Mouse (Mus musculus) intestine, embryonic 16.5 days (tissue): ENCODE data around the gene Myb. TPM values are rescaled to one million over a fixed set of nuclear protein-coding genes. Genes with fewer than 3 reads are reported as not detected.

Source experiments
- ATAC-seq: fragments of 200-750 bp; cut with Nextera tagmentation; 2 replicates; pipeline ENCODE4 v1.8.0; 2017; ENCODE audit warnings: moderate TSS enrichment, moderate library complexity
- H3K27ac ChIP-seq: fragments of 300-500 bp; sonication (generic); 2 replicates; pipeline ENCODE4 v1.5.1; 2014; ENCODE audit warnings: mild to moderate bottlenecking, low read length
- H3K27me3 ChIP-seq: fragments of 300-500 bp; sonication (generic); replicated peaks from 2 replicates; pipeline ENCODE4 v1.6.1; 2014; ENCODE audit warnings: low read length, control low read depth, mixed read lengths; ENCODE audit not compliant: control insufficient read depth, insufficient read depth
- H3K36me3 ChIP-seq: fragments of 300-500 bp; sonication (generic); 2 replicates; pipeline ENCODE4 v1.6.1; 2014; ENCODE audit warnings: low read length, control low read depth; ENCODE audit not compliant: control insufficient read depth, insufficient read depth
- H3K4me1 ChIP-seq: fragments of 300-500 bp; sonication (generic); 2 replicates; pipeline ENCODE4 v1.6.1; 2014; ENCODE audit warnings: low read length, control low read depth, mixed read lengths; ENCODE audit not compliant: control insufficient read depth, insufficient read depth
- H3K4me2 ChIP-seq: fragments of 300-500 bp; sonication (generic); 2 replicates; pipeline ENCODE4 v1.6.1; 2014; ENCODE audit warnings: low read depth, low read length, control low read depth
- H3K4me3 ChIP-seq: fragments of 300-500 bp; sonication (generic); 2 replicates; pipeline ENCODE4 v1.5.1; 2014; ENCODE audit warnings: mild to moderate bottlenecking, low read length
- H3K9ac ChIP-seq: fragments of 300-500 bp; sonication (generic); 2 replicates; pipeline ENCODE4 v1.6.1; 2014; ENCODE audit warnings: low read depth, low read length
- H3K9me3 ChIP-seq: fragments of 300-500 bp; sonication (generic); 2 replicates; pipeline ENCODE4 v1.6.1; 2016; ENCODE audit warnings: low read length, control low read depth; ENCODE audit not compliant: control insufficient read depth
- WGBS: fragments of 180-500 bp; shearing (Covaris S2); extraction: QIAGEN DNeasy Blood & Tissue Kit; methylation state at CpG from one replicate; pipeline ENCODE4 v1.1.7; 2014; 5-methylcytosine and 5-hydroxymethylcytosine counted together
- polyA plus RNA-seq: library from polyadenylated mRNA; unstranded; fragments of >200 nt; fragmentation: Nextera tagmentation; extraction: Ambion mirVana; gene quantifications from 2 replicates; pipeline ENCODE4 v1.2.1, GENCODE M21; 2015

Gene Myb
- polyA plus RNA-seq, 1 experiment from 2014 or later, result 5.2 TPM

- ATAC-seq, result no peak
- H3K9ac ChIP-seq, result no peak overlapping the region
- no peaks in the 10 kb centered on the region for H3K27me3 ChIP-seq
- no peaks in the 10 kb centered on the region for H3K4me1 ChIP-seq
- H3K9me3 ChIP-seq, result no peaks in the 10 kb centered on the region
- H3K27ac ChIP-seq, result no peak overlapping the region
- 85% methylated on average over 2 of the region's 2 CpGs for WGBS
- H3K4me2 ChIP-seq, result no peak overlapping the region
- no peak overlapping the region for H3K4me3 ChIP-seq
- H3K36me3 ChIP-seq, result no peaks in the 10 kb centered on the region
These were observed 48.1 kb downstream of the Myb start for GRCm38 (mm10) chr10:21112689-21113088.

DNA sequence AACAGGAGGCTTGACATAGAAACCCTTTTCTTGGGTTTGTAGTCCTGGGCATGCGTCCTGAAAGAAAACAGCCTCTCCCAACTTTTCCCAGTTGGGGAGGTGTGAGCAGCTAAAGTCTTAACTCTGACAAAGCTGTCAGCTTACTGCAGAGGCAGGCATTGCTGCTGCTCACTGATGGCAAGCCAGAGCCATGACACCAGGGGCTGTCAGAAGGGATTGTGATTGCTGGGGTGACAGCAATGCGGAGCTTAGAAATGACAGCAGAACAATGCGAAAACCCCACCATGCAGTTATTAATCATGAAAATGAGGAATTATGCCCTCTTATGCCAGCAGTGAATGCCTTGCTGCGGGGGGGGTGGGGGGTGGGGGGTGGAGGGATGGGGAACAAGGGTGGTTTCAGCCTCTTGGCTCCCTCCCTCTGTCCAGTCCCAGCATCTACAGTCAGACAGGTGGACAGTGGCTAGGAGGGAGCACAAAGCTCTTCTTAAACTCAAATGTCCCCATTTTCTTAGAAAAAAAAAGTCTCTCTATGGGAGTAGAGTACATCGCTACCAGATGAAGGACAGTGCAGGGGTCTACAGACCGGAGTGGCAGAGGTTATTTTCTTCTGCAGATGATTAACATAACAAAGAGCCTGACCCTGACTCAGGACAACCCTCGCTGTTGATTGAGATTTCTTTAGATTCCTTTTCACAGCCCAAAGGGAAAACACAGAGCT, 51.3 kb downstream of the Myb start:
- H3K9ac ChIP-seq, result no peak overlapping the region
- H3K4me3 ChIP-seq, result no peak overlapping the region
- H3K36me3 ChIP-seq, result no peaks in the 10 kb centered on the region
- no peak overlapping the region for H3K27ac ChIP-seq
- WGBS, result 53% methylated on average over 7 of the region's 7 CpGs
- peaks cover 3% of the 10 kb centered on the region; the same call in 1 of the 2 replicates for H3K9me3 ChIP-seq
- no peak overlapping the region for H3K4me2 ChIP-seq
- ATAC-seq, result no peak
- no peaks in the 10 kb centered on the region for H3K27me3 ChIP-seq
- H3K4me1 ChIP-seq, result no peaks in the 10 kb centered on the region

GRCm38 (mm10) chr10:21108796-21109195, 52.0 kb downstream of the Myb start:
- Histone ChIP-seq H3K27ac (no peak overlapping the region), H3K9me3 (peaks cover 3% of the 10 kb centered on the region; the same call in 1 of the 2 replicates), H3K27me3 (no peaks in the 10 kb centered on the region), H3K4me1 (no peaks in the 10 kb centered on the region), H3K4me2 (no peak overlapping the region), H3K9ac (no peak overlapping the region), H3K4me3 (no peak overlapping the region), H3K36me3 (no peaks in the 10 kb centered on the region)
- ATAC-seq, result no peak
- 82% methylated on average over 2 of the region's 2 CpGs for WGBS

DNA sequence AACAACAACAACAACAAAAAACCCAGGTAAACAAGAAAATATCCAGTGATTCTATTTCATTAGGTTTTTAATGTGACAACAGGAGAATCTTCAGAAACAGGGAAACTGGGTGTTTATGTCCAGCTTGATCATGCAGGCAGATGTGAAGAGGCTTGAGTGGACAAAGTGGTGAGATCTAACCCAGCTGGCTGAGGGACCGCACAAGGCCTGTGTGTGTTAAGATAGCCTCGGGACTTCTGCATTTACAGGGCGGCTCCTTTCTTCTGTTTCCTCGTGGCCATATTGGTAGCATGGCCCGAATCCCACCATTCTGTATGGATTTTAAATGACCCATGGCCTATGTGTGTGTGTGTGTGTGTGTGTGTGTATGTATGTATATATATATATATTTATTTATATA, 52.6 kb downstream of the Myb start:
- Histone ChIP-seq H3K9ac (no peak overlapping the region), H3K36me3 (no peaks in the 10 kb centered on the region), H3K4me2 (no peak overlapping the region), H3K27ac (no peak overlapping the region), H3K9me3 (peaks cover 3% of the 10 kb centered on the region; the same call in 1 of the 2 replicates), H3K4me3 (no peak overlapping the region), H3K4me1 (no peaks in the 10 kb centered on the region), H3K27me3 (no peaks in the 10 kb centered on the region)
- 81% methylated on average over 5 of the region's 5 CpGs for WGBS
- ATAC-seq, result no peak

DNA sequence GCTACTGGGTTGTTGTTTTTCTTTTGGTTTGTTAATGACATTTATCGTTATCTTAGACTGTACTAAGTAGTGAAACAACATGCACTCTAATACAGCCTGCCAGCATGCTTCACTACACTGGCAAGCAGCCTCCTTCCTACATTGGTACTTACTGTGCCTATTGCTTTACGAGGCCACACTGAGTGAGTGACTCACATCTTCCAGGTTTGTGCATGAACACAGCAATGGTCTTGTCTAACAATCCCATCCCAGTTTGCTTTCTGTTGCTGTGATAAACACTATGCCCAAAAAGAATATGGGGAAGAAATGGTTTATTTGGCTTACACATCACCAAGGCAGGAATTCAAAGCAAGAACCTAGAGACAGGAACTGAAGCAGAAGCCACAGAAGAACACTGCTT, 55.6 kb downstream of the Myb start:
- no peak overlapping the region for H3K4me2 ChIP-seq
- 89% methylated on average over 2 of the region's 2 CpGs for WGBS
- H3K4me1 ChIP-seq, result 0 out of 2 replicates have a peak, but pooled peaks cover 10% of the 10 kb centered on the region
- no peaks in the 10 kb centered on the region for H3K27me3 ChIP-seq
- H3K4me3 ChIP-seq, result no peak overlapping the region
- H3K9ac ChIP-seq, result no peak overlapping the region
- no peak overlapping the region for H3K27ac ChIP-seq
- peaks cover 3% of the 10 kb centered on the region; the same call in 1 of the 2 replicates for H3K9me3 ChIP-seq
- no peak for ATAC-seq
- no peaks in the 10 kb centered on the region for H3K36me3 ChIP-seq

DNA sequence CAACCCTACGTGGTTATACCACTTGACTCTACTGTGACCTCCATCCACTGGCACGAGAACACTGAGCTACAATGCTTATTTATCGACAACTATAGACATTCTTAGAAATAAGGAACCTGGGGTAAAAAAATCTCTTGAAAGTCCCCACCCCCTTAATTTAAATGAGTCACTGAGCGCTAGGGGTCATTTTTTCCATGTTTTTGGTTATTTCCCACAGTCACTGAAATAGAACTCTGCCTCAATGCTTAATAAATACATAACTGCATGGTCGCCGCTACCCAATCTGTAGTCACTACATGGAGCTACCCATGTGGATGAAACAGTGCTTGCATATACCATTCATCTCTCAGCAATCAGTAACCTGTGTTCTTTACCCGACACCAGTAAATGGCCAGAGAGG, 58.1 kb downstream of the Myb start:
- H3K4me2 ChIP-seq, result no peak overlapping the region
- ATAC-seq, result no peak
- WGBS, result 79% methylated on average over 7 of the region's 7 CpGs
- H3K4me3 ChIP-seq, result no peak overlapping the region
- no peak overlapping the region for H3K27ac ChIP-seq
- peaks cover 15% of the 10 kb centered on the region; the same call in 1 of the 2 replicates for H3K4me1 ChIP-seq
- no peak overlapping the region for H3K9ac ChIP-seq
- H3K27me3 ChIP-seq, result no peaks in the 10 kb centered on the region
- H3K9me3 ChIP-seq, result peaks cover 3% of the 10 kb centered on the region; the same call in 1 of the 2 replicates
- H3K36me3 ChIP-seq, result no peaks in the 10 kb centered on the region

DNA sequence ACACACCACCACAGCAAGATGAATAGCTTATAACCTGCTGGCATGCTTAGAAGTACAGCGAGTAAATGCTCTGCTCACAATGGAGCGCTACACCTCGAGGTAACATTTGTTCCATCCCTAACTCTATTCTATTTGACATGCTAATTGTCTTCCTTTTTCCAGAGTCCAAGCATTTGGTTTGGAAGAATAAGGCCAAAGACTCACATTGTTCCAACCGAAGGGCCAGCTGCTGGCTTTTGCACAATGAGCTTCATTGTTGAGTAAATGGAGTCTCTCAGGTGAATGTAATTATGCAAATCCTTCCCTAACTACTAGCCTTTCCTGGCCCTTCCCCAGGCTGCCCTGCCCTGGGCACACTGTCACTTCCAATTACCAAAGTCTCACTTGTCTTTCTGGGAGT, 58.8 kb downstream of the Myb start:
- Histone ChIP-seq H3K9me3 (peaks cover 1% of the 10 kb centered on the region; the same call in 1 of the 2 replicates), H3K36me3 (no peaks in the 10 kb centered on the region), H3K27ac (peak overlapping the region; percentile 18; the same call in 1 of the 2 replicates), H3K4me3 (no peak overlapping the region), H3K4me1 (peaks cover 15% of the 10 kb centered on the region; the same call in 1 of the 2 replicates), H3K9ac (no peak overlapping the region), H3K4me2 (no peak overlapping the region), H3K27me3 (no peaks in the 10 kb centered on the region)
- peak; percentile 54 for ATAC-seq
- WGBS, result 40% methylated on average over 4 of the region's 4 CpGs

DNA sequence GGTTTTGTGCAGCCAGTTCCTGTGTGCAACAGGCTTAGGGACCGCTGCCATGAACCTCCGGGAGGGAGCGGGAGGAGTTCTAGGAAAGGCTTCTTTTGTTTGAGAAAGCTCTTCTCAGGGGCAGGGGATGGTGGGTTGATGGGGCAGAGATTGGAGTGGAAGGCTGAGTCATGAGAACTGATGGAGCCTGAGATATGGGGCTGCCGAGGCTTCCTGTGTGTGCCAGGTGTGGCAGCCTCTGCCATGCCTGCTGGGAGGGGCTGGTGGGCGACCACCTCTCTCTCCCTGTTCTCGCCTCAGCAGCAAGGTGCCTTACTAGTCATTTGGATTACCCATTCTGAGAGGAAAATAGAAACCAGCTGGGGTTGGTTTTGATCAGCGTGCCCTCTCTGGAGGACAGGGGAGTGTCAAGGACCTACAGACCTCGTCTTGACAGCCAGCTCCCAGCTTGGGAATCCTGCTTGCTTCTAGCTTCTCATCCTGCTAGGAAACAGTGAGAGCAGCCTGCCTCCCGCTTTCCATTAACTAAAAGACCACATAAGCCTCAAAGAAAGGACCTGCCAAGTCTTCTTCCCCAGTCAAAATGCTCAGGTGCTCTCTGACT, 60.0 kb downstream of the Myb start:
- Histone ChIP-seq H3K4me2 (no peak overlapping the region), H3K4me3 (no peak overlapping the region), H3K9me3 (no peaks in the 10 kb centered on the region), H3K27me3 (no peaks in the 10 kb centered on the region), H3K36me3 (no peaks in the 10 kb centered on the region), H3K27ac (no peak overlapping the region), H3K9ac (no peak overlapping the region), H3K4me1 (peaks cover 15% of the 10 kb centered on the region; the same call in 1 of the 2 replicates)
- ATAC-seq, result no peak
- WGBS, result 44% methylated on average over 9 of the region's 9 CpGs

DNA sequence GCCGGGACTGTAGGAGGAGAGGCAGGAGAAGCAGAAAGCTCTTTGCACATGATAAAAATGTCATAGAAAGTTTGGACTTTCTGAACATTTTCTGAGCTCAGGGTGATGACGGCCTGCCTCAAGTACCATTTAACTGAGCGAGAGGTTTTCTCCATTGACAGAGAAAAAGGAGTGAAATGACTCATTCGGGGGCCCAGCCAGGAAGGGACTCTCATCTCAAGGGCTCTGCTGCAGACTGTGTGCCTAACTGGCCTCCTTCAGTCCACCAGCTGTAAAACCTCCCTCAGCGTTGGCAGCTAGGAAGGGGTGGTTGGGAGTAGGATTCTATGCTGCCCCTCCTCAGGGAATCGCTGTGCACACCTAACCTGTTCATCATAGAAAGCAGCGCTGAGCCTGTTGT, 61.3 kb downstream of the Myb start:
- H3K4me1 ChIP-seq, result peaks cover 15% of the 10 kb centered on the region; the same call in 1 of the 2 replicates
- H3K27ac ChIP-seq, result no peak overlapping the region
- ATAC-seq, result peak; percentile 36
- H3K4me2 ChIP-seq, result no peak overlapping the region
- no peaks in the 10 kb centered on the region for H3K27me3 ChIP-seq
- no peaks in the 10 kb centered on the region for H3K9me3 ChIP-seq
- WGBS, result 66% methylated on average over 7 of the region's 7 CpGs
- no peaks in the 10 kb centered on the region for H3K36me3 ChIP-seq
- no peak overlapping the region for H3K4me3 ChIP-seq
- H3K9ac ChIP-seq, result no peak overlapping the region
